Mouse (Mus musculus): Measurements from ENCODE around the gene Npas3.
A peak's percentile ranks its signal among the peaks of the same experiment; 100 is the strongest.

Npas3 gene

DNA sequence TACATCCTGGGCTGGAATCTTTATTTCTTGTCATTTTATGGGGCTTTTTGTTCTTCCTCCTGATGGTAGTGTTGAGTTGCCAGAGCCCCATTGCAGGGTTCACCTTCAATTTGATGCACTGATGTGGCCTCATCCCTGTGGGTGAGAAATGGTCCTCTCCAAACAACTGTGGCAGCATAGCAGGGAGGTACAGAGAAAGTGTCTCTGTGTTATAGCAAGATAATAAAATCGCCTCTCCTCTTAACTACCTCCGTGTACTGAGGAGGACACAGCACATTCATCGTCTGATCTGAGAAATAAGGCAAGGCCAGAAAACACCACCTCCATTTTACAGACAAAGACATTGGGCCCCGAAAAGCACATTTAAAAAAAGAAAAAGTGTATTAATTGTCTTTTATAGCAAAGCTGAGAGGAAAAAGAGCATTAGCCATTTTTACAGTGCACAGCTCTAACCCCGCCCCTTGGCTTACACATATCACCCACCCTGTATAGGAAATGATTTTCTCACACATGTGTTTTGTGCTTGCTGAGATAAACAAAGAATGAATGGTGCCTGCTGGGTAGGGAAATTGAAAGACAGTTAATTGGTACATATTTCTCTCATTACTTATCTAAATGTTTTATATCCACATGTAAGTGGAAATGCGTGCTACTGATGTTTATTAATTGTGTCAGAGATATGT, 546.4 kb downstream of the Npas3 start:
- DNase-seq (ENCODE audit: low spot score), result no peak

DNA sequence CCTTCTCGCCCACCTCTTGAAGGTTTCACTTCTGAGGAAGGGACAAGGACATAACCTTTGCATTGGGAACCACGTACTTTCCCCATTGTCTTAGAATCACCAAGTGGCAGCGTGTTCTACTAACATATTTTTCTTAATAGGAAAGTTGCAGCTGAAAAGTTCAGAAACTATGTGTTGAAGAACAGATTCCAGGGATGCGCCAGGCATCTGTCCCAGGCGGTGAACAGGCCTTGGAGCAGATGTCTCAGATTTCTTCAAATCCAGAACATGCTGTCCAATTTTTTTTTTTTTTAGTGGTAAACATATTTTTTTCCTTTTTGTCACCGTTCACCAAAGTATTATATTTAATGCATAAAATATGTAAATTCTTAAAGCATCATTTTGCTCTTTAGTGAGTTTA, 553.4 kb downstream of the Npas3 start:
- DNase-seq (ENCODE audit: low spot score), result no peak

DNA sequence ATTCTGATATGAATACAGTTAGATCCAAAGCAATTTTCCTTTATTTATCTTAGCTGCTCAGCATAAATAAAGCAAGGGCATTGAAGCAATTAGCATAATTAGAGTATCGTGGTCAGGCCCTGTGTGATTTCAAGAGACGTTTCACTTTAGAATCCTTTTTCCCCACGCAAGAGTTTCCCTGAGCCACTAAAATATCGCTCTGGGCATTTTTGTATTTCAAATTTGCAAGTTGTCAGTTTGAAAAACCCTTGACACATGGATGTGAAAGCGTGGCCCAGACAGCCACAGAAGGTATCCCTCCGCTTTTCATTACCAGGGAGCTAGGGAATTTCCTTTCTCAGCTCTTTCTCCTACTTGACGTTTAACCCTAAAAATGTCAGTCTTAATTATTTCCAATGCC, 553.9 kb downstream of the Npas3 start:
- DNase-seq (ENCODE audit: low spot score), result no peak

DNA sequence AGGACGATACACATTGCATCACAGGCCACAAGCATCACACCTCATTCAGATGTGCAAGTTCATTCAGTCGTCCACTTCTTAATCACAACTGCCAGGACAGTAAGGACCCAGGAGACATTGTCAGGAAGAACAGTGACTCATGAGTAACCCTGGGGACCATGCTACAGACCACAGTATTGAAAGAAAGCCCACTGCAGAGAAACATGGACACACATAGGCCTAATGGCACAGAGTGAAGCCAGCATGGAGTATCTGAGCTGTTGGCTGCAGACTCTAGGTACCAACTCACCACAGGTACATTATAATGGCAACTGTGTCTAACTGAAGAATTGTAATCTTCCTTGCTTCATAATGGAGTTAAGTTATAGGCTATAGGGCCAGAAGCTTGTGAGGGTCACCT, 561.6 kb downstream of the Npas3 start:
- no peak for DNase-seq (ENCODE audit: low spot score)

DNA sequence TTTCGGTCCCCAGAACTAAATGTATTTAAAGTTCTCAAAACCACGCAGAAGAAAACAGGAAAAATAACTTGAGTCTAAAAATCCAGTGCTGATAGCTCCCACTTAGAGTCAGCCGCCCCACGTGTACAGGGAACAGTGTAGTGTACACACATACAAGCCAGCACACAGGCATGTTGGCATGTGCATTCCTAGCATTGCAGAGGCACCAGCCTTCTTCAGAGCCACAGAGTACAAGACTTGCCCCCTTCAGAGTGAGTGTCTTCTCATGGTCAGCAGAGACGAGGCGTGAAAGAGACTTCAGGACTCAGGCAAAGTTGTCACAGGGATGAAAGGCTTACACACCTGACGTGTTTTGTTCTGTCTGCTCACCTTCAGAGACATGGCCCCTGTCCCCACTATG, 565.8 kb downstream of the Npas3 start:
- no peak for DNase-seq (ENCODE audit: low spot score)

DNA sequence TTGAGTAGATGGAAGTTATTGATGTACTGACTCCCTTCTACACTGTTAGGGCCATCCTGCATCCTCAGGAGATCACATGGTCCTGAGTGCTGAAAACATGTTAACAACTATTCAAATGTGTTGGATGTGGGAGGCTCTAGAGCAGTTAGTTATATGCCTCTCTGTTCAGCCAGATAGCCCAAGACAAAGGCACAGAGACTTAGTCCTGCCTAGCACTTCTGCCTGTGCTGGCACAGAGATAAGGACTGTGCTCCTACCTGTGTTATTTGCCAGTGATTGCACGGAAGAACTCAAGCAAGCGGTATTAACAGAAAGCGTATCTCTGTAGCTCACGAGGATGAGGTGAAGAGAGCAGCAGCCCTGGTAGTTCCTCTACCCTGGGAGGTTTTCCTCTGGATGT, 571.5 kb downstream of the Npas3 start:
- no peak for DNase-seq (ENCODE audit: low spot score)

DNA sequence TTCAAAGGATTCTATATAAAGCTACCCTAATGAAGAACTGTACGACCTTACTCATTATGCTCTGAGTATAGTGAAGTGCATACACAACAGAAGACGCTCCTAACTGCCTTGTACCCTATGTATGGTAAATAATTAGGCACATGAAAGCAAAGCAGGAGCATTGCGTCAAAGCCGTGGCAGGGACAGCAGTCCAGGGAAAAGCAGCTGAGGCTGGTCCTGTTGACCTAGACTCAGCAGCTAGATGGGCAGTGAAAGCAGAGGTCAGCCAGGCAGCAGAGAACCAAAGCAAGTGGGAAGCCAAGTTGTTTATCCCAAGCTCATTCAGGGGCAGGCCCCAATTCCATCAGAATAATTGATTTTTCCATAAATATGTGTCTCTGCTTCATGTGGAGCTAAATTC, 574.4 kb downstream of the Npas3 start:
- no peak for DNase-seq (ENCODE audit: low spot score)

DNA sequence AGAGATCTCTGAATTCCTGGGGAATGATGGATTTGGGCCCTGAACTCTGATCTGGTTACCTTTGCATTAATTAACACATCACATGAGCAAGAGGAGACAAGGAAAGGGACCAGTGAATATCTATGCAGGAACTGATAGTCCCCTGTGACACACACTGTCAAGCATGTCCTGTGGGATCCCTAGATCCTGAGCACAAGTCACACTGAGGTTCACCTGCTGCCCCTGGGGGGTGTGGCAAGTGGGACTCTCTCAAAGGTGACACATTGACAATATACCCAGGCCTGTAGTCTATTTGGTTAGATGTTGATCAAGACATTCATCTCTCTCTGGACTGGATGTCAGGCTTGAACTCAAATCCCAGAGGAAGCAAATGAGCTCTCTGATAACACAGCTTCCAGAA, 576.8 kb downstream of the Npas3 start:
- DNase-seq (ENCODE audit: low spot score), result no peak

DNA sequence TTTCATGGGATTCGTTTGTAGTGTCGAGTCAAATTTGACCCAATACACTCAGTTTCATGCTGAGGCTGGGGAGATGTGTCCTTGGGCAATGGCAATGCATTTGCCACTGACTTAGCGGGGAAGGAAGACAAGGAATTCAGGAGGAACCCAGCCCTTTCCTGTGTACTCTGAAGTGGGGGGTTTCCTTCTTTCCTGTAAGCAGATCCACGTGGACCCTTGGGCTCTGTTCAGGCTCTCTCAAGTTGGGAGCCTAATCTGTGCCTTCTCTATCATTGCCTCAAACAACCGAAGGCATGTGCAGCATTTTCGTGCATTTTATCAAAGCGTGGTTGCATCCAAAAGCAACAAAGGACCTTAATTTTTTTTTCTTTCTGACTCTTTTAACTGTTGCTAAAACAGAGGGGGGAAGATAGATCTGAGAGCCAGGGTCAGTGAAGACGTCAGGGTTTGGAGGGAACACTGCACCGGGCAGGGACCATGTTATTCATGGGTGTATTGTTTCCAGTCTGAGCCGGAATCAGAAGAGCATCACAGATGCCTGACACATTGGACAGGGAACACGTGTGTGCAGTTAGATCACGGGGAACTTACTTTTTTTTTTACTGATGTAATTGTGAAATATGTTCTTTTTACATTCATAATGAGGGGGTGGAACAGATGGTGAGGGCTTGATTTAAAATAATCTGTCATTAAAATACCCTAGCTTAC, 577.6 kb downstream of the Npas3 start:
- no peak for DNase-seq (ENCODE audit: low spot score)

DNA sequence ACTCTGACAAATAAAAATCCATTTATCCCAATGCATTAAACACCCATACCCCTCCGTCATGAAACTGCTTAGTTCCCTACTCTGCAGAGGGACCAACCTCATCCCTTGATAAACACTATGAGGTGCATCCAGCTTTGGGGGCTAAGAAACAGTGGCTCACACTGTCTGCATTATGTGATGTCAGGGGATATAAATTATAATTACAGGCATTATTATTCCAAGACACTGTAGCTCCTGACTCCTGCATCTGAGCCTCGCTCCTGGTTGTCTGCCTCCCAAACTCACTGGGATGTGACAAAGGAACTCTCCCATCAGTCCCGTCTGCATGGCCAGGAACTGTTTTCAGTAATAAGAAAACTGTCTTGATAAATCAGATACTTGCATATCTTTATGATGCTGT, 578.3 kb downstream of the Npas3 start:
- no peak for DNase-seq (ENCODE audit: low spot score)

DNA sequence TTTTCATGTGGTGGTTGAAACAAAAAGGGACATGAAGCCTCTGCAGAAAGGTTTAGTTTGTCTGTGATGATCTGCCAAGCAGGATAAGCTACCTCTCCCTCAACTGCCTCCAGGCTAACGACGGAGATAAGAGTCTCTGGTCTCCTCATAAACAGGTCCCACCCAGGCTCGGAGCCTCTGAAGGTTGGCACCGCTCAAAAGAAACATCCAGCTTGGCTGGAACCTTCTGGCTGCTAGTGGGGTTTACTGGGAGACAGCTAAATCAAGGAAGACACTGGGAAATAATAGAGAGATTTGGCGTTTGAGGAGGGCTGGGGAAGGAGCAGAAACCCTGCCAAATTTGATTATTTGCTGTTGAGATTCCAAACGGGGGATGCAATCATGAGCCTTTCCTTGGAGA, 584.1 kb downstream of the Npas3 start:
- peak; percentile 27 for DNase-seq (ENCODE audit: low spot score)

DNA sequence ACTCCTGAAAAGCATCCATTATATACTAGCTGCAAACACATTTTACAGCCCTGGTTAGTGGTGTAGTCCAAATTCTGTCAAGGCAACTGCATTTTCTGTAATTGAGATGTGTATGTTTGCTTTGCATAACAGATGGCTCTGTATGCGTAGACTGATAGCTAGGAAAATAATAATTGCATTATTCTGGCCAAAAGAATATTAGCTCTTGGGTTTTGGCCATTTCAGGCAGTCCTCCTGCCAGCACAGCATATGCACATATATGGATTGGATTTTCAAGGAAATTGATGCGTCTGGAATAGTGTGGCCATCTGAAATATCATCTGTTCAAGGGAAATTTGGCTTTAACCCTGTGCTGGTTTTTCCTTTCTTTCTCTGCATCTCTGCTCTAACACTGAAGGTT, 584.9 kb downstream of the Npas3 start:
- DNase-seq (ENCODE audit: low spot score), result no peak

DNA sequence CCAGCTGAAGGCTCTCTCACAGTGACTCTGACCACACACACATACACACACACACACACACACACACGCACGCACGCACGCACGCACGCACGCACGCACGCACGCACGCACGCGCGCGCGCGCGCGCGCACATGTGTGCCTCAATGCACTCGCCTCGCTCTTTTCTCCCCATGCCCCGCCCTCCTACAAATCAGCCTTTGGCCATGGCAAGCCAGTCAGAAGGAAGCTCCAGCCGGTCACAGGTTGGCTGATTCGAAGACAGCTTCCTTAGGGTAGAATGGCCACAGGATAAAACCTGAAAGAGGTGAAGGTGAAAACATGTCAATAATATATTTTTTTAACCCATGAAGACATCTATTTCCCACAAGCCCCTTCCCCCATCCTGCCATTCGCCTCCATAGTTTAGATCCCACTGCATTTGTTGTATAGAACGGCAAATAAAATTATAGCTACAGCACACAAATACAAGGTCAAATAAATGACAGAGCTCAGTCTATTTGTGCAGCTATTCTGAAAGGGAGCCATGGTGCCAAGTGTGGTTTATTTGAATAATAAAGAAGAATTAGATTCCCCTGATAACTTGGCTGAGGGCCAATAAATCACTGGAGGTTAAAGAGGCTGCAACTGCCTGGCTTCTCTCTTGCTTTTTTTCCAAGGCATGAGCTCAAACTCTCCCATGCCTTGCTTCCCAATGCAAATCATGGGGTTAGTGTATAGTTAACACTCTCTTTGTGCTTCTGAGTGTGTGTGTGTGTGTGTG, 587.7 kb downstream of the Npas3 start:
- DNase-seq (ENCODE audit: low spot score), result no peak

DNA sequence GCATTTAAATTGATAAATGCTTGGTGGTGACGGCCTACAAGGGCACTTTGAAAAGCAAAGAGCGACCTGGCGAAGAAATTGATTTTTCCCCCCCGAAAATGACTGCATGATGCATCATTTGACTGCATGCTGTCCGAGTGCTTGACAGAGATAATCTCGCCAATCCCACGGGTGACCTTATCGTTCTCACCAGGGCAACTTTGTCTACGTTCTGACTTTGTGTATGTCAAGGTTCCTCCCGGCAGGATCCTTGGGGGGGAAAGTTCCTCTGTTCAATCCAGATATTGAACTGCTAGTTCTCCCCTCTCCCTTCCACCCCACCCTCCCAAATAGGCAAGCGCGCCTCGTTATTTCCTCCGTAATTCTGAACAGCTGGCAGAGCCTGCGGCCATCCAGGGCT, 588.9 kb downstream of the Npas3 start:
- DNase-seq (ENCODE audit: low spot score), result no peak

DNA sequence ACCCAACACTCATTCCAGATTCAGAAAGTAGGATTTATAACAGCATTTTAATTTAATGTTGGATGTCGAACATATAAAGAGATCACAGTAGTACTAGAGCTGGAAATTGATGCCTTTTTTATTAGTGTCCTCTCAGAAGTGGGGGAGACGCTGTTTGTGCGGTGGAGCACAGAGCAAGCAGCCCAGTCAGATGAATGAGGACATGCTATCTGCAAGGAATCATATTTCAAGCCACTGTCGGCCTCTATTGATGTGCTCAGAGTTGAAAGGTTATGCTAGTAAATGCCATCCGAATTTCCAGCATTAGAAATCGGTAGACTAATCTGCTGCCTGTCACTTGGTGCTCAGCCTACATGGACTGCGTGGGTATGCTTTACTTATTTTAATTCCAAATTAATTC, 590.1 kb downstream of the Npas3 start:
- DNase-seq (ENCODE audit: low spot score), result no peak

DNA sequence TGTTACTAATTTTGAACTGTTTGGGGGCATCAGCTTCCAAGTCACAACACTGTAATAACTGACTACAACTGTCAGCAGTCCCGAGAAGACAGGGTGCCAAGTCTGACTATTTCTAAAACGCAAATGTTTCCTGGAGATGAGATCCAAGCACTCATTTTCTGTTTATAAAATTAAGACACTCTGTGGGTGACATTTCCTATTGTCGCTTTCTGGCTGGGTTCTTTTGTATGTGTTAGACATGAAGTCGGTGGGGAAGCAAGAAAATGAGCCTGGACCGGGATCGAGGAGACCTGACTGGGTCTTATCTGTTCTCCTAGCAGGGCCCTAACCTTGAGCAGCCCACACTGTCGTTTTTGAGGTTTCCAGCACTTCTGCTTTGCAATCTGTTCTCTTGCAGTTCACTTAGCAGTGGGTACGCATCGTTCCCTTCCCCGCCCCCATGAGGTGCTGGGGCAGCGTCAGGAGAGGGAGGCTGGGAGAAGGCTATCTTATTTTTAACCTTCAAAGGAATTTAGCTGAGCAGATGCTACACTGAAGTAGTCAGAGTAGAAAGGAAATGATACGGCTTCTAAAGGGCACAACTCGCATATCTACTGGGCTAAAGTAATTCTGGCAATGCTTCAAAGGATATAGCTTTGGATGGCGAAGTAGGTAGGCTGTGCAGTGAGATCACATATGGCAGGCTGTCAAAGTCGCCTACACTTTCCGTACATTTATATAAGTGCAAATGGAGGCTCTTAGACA, 593.6 kb downstream of the Npas3 start:
- peak; percentile 72 for DNase-seq (ENCODE audit: low spot score)

DNA sequence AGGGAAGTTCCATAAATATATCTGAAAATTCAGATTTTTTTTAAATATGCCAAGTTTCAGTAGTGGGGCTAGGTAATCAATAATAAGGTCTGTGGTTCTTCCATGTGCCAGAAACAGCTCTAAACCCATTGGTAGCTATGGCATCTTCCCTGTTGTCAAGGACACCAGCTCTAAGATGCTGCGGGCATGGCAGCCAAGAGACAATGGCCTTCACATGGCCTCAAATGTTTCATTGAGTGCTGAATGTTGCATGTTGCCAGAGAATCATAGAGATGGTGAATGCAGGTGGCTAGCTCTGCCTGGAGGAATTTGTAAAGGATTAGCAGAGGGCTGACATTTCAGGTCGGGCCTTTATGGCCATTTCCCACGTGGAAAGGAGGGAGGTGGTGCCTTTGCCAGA, 595.1 kb downstream of the Npas3 start:
- DNase-seq (ENCODE audit: low spot score), result no peak

DNA sequence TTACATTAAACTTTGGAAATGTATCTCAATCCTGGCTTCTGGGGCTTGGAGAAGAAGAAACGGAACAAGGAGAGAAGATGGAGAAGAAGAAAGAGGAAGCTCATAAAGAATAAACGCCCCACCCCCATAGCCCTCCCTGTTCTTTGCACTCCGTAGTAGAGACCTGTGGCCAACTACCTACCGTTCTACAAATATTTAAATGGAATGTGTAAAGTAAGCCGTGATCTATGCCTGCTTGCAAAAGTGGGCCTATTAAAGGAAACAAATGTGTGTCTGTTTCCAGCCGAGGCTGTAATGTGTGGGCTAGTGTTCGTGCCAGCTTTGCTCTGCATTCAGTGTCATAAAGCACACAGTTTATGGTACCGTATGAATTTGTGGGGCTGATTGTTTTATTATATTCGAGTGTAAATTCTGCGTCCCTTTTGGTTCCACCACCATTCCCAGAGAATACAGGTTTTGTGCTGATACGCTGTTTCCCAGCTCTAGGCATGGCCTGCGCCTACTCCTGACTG, 597.7 kb downstream of the Npas3 start:
- no peak for DNase-seq (ENCODE audit: low spot score)

DNA sequence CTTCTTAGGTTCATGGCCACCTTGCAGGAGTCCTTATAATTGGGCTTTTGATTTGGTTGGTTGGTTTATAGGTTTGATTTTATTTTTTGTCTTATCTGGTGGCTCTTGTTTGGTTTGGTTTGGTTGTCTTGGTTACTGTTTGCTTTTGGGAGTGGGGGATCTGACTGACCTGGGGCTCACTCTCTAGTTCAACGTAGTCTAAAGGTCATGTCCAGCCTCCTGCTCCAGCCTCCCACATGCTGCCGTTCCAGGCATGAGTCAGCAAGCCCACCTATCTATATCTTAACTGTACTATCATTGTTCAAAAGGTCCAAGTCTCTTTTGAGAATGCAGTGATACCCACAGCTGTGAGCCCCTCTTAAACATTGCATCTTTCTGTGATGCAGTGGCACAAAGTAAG, 600.8 kb downstream of the Npas3 start:
- DNase-seq (ENCODE audit: low spot score), result no peak

DNA sequence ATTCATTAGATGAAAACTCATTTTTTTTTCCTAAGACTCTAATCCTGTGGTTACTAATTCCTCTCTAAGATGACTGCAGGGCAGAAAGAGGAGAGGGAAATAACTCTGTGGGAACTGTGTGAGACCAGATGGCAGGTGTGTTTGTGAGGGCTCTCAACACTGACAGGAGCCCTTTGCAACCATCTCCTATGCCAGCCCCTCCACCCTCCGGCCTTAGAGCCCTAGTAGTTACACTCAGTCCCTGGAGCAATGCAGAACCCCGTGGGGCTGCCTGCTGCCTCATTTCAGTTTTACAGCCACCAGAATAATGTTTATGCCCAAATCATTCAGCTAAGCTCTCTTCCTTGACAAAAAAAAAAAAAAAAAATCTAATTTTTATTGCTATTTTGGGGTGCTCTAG, 604.0 kb downstream of the Npas3 start:
- DNase-seq (ENCODE audit: low spot score), result no peak

DNA sequence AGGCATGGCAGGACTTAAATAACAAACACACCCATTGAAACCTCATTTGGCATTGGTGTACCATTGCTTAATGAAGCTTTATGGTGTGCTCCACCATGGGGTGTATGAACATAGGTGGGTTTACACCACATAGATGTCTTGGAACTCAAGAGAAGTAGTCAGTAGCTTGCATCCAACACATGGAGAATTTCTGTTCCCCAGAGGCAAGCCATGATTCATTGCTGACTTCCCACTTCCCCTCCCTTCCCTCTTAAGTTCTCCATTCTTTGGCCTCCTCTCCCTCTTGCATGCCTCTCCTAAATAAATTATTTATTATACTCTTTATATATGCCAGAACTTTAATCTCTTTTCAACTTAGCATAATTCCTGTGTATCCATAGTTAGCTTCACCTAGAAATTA, 611.7 kb downstream of the Npas3 start:
- no peak for DNase-seq (ENCODE audit: low spot score)

DNA sequence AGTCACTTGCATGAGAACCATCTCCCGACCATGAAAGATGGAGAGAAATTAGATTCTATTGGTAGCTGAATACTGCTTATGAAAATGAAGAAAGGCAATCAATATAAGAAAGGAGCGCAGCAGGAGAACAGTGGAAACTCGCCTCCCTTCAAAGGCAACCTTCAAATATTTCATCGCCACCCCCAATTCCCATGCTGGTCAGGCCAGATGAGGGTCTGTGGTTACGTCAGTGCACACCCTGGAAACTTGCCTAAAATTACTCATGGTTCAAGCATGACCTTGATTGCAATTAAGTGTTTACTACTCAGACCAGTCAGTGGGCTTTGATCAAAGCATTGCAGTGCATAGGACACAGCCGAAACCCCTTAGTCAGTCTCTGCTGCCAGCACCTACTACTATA, 613.8 kb downstream of the Npas3 start:
- no peak for DNase-seq (ENCODE audit: low spot score)
